Mouse (Mus musculus): Measurements from ENCODE around the gene Twf2.

GRCm38 (mm10) chr9:106172527-106172926 lies 30.4 kb upstream of the Twf2 start:
- no peak for TF ChIP-seq CTCF (IDR thresholded peaks at IDR 0.05; ENCODE audit: insufficient read depth, low read length)
- no peak for TF ChIP-seq POLR2A (IDR thresholded peaks at IDR 0.05; ENCODE audit: borderline replicate concordance, extremely low read depth, low read depth, low read length)
